Mouse (Mus musculus) embryonic fibroblast, embryonic 13.5 days (primary cell): ENCODE data around the gene Tnpo3.

Source experiments
- CTCF ChIP-seq: IDR thresholded peaks from 2 replicates; pipeline ENCODE4 v1.5.1; 2011; ENCODE audit warnings: mild to moderate bottlenecking, control low read depth, low read length, moderate library complexity, borderline replicate concordance; ENCODE audit not compliant: insufficient read depth
- POLR2A ChIP-seq: IDR thresholded peaks from 2 replicates; pipeline ENCODE4 v1.6.1; 2011; ENCODE audit warnings: low read depth, mild to moderate bottlenecking, control low read depth, low read length, moderate library complexity

- peak; percentile 81 for TF ChIP-seq POLR2A
- TF ChIP-seq CTCF: no peak
Measured at GRCm38 (mm10) chr6:29609111-29610019, at the start of gene Tnpo3.
